Mouse (Mus musculus) ES-Bruce4 (cell line): ENCODE data around the gene Prdm11. TPM values are rescaled to one million over a fixed set of nuclear protein-coding genes. Genes with fewer than 3 reads are reported as not detected.

Source experiments
- H3K27ac ChIP-seq: 2 replicates; pipeline ENCODE4 v1.5.1; 2012; ENCODE audit warnings: low read length, inconsistent platforms; ENCODE audit not compliant: insufficient read depth
- H3K27me3 ChIP-seq: 2 replicates; pipeline ENCODE4 v1.6.1; 2012; ENCODE audit warnings: mild to moderate bottlenecking, low read length, inconsistent platforms; ENCODE audit not compliant: control insufficient read depth, poor library complexity, insufficient read depth, severe bottlenecking
- H3K36me3 ChIP-seq: 2 replicates; pipeline ENCODE4 v1.6.1; 2012; ENCODE audit warnings: inconsistent platforms, mild to moderate bottlenecking, low read length, moderate library complexity; ENCODE audit not compliant: control insufficient read depth, poor library complexity, insufficient read depth, severe bottlenecking
- H3K4me1 ChIP-seq: one replicate; pipeline ENCODE4 v1.8.1; 2011; ENCODE audit warnings: low read length; ENCODE audit not compliant: control insufficient read depth, insufficient read depth
- H3K4me3 ChIP-seq: 2 replicates; pipeline ENCODE4 v1.5.1; 2011; ENCODE audit warnings: low read depth, mild to moderate bottlenecking, low read length
- H3K9ac ChIP-seq: 2 replicates; pipeline ENCODE4 v1.6.1; 2012; ENCODE audit warnings: low read depth, mild to moderate bottlenecking, inconsistent platforms; ENCODE audit not compliant: poor library complexity, severe bottlenecking
- H3K9me3 ChIP-seq: replicated peaks from 2 replicates; pipeline ENCODE4 v1.6.1; 2012; ENCODE audit warnings: mild to moderate bottlenecking, low read length, inconsistent platforms; ENCODE audit not compliant: control insufficient read depth, poor library complexity, insufficient read depth, severe bottlenecking
- CTCF ChIP-seq: IDR thresholded peaks from one replicate; pipeline ENCODE4 v1.8.1; 2011; ENCODE audit warnings: low read depth, low read length
- EP300 ChIP-seq: IDR thresholded peaks from 2 replicates; pipeline ENCODE4 v1.6.1; 2011; ENCODE audit warnings: low read depth, low read length; ENCODE audit not compliant: insufficient read depth
- POLR2A ChIP-seq: IDR thresholded peaks from one replicate; pipeline ENCODE4 v1.8.1; 2011; ENCODE audit warnings: low read length; ENCODE audit not compliant: insufficient read depth
- polyA plus RNA-seq: library from polyadenylated mRNA; stranded (reverse); fragments of >200 nt; gene quantifications from 2 replicates; pipeline ENCODE4 v1.2.4, GENCODE M21; 2011; ENCODE audit warnings: low read depth; ENCODE audit not compliant: missing spikeins, insufficient read depth, insufficient read length

Gene Prdm11
- polyA plus RNA-seq, 1 experiment = 2.1 TPM

DNA sequence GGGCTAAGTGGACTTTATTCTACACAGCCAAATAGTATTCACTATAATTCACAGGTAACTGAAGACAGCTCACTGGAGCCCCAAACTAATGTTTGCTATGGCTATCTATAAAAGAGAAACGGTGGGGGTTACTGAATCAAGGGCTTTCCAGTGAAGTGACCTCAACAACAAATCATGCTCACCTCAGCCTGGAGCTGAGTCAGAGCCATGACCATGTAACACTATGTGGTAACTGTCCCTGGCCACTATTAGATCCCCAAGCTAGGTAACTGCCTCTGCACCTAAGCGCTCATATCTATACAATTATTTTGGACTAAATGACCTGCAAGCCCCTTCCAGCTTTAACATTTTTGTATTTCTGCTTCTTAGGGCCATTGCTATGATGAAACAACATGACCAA, 89.0 kb downstream of the Prdm11 start:
- Histone ChIP-seq H3K27ac (no peak overlapping the region), H3K4me1 (no peaks in the 10 kb centered on the region), H3K9ac (no peak overlapping the region), H3K9me3 (no peaks in the 10 kb centered on the region; the same call in 1 of the 2 replicates), H3K4me3 (no peak overlapping the region), H3K36me3 (no peaks in the 10 kb centered on the region), H3K27me3 (no peaks in the 10 kb centered on the region)
- TF ChIP-seq CTCF = no peak
- no peak for TF ChIP-seq EP300
- no peak for TF ChIP-seq POLR2A

- TF ChIP-seq CTCF (peak; percentile 79), POLR2A (no peak), EP300 (no peak)
- Histone ChIP-seq H3K36me3 (no peaks in the 10 kb centered on the region), H3K9ac (no peak overlapping the region), H3K4me1 (no peaks in the 10 kb centered on the region), H3K9me3 (no peaks in the 10 kb centered on the region; the same call in 1 of the 2 replicates), H3K27ac (no peak overlapping the region), H3K4me3 (no peak overlapping the region), H3K27me3 (no peaks in the 10 kb centered on the region)
These were observed 91.4 kb downstream of the Prdm11 start for GRCm38 (mm10) chr2:92954404-92955114.

GRCm38 (mm10) chr2:92953450-92953849, 92.5 kb downstream of the Prdm11 start:
- H3K27me3 ChIP-seq = no peaks in the 10 kb centered on the region
- no peaks in the 10 kb centered on the region for H3K36me3 ChIP-seq
- H3K4me1 ChIP-seq = peaks cover 5% of the 10 kb centered on the region
- H3K9me3 ChIP-seq = no peaks in the 10 kb centered on the region; the same call in 1 of the 2 replicates
- TF ChIP-seq CTCF (no peak), EP300 (no peak), POLR2A (no peak)
- H3K4me3 ChIP-seq = no peak overlapping the region
- H3K27ac ChIP-seq = no peak overlapping the region
- H3K9ac ChIP-seq = no peak overlapping the region

GRCm38 (mm10) chr2:92949518-92949917, 96.4 kb downstream of the Prdm11 start:
- Histone ChIP-seq H3K27me3 (no peaks in the 10 kb centered on the region), H3K36me3 (no peaks in the 10 kb centered on the region), H3K9ac (no peak overlapping the region), H3K4me3 (no peak overlapping the region), H3K27ac (no peak overlapping the region), H3K9me3 (no peaks in the 10 kb centered on the region), H3K4me1 (peaks cover 6% of the 10 kb centered on the region)
- TF ChIP-seq CTCF = no peak
- TF ChIP-seq POLR2A = no peak
- TF ChIP-seq EP300 = no peak

GRCm38 (mm10) chr2:92948699-92949300, 97.2 kb downstream of the Prdm11 start:
- Histone ChIP-seq H3K4me3 (no peak overlapping the region), H3K36me3 (no peaks in the 10 kb centered on the region), H3K9ac (no peak overlapping the region), H3K27ac (no peak overlapping the region), H3K9me3 (no peaks in the 10 kb centered on the region), H3K4me1 (peaks cover 6% of the 10 kb centered on the region), H3K27me3 (no peaks in the 10 kb centered on the region)
- TF ChIP-seq CTCF (no peak), POLR2A (no peak), EP300 (no peak)
